Mouse (Mus musculus): ENCODE data around the gene Acvr1b. TPM values are rescaled to one million over a fixed set of nuclear protein-coding genes. Genes with fewer than 3 reads are reported as not detected.

The Acvr1b gene
- polyA plus RNA-seq (2014; fragmentation: Nextera tagmentation; extraction: Ambion mirVana) = 10.2 and 10.7 TPM in 2 replicates

DNA sequence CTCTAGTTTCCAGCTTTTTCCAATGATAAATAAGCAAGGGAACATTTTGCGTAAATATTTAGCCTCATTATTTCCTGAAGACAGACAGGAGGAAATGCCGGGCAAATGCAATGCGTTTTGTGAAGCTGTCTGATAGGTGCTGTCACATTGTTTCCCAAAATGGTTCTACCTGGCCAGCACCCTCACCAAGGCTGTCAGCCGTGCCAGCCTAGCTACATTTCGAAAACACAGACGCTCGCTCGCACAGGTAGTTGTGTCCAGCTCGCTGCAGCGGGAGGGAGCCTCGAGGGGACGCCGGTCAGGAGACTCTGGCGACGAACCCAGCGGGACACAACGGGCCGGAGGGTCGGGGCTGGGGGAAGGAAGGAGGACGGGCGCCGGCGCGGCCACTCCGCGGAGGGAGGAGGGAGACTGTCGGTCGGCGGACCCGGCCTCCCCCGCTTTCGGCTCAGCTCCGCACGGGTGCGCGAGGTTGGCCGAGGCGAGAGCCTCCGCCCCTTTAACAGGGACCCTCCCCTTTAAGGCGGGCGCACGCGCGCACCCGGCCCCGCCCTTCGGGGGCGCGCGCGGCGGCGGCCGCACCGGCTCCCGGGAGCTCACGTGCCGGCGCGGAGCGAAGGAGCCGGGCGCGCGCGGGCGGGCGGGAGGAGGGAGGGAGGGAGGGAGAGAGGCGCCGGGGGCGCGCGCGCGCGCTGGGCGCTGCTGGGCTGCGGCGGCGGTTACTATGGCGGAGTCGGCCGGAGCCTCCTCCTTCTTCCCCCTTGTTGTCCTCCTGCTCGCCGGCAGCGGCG, at the start of gene Acvr1b:
Gene Acvr1b (plus strand): TSS at position 647 of the 791 bp plus-strand sequence.
- ATAC-seq (ENCODE audit: low read depth) = peak; percentile 94
- no peaks in the 10 kb centered on the region for H3K36me3 ChIP-seq (ENCODE audit: control insufficient read depth, insufficient read depth, low read length)
- DNase-seq (ENCODE audit: low spot score) = peak; percentile 95
- WGBS = 1% methylated on average over 15 of the region's 87 CpGs
- H3K27ac ChIP-seq (replicated peaks; ENCODE audit: low read depth, low read length) = peak within 1 kb of the TSS; percentile 78
- peak within 1 kb of the TSS; percentile 86 for H3K4me2 ChIP-seq (ENCODE audit: low read depth, low read length)
- H3K27me3 ChIP-seq (replicated peaks; ENCODE audit: control insufficient read depth, insufficient read depth, low read length) = no peaks in the 10 kb centered on the region
- H3K9me3 ChIP-seq (ENCODE audit: control insufficient read depth, low read length) = no peaks in the 10 kb centered on the region
- H3K4me3 ChIP-seq (ENCODE audit: low read depth, low read length) = peak within 1 kb of the TSS; percentile 88
- peaks cover 26% of the 10 kb centered on the region for H3K4me1 ChIP-seq (ENCODE audit: control insufficient read depth, insufficient read depth, low read length)
- H3K9ac ChIP-seq (ENCODE audit: low read depth, low read length) = peak within 1 kb of the TSS; percentile 95

GRCm38 (mm10) chr15:101125561-101125960, 48.3 kb upstream of the Acvr1b start:
- Histone ChIP-seq H3K9me3 (ENCODE audit: control insufficient read depth, low read length) (no peaks in the 10 kb centered on the region), H3K4me3 (ENCODE audit: low read depth, low read length) (no peak overlapping the region), H3K9ac (ENCODE audit: low read depth, low read length) (no peak overlapping the region), H3K4me1 (ENCODE audit: control insufficient read depth, insufficient read depth, low read length) (peaks cover 18% of the 10 kb centered on the region), H3K4me2 (ENCODE audit: low read depth, low read length) (no peak overlapping the region), H3K27me3 (replicated peaks; ENCODE audit: control insufficient read depth, insufficient read depth, low read length) (peaks cover 9% of the 10 kb centered on the region; the same call in 1 of the 2 replicates), H3K36me3 (ENCODE audit: control insufficient read depth, insufficient read depth, low read length) (no peaks in the 10 kb centered on the region), H3K27ac (replicated peaks; ENCODE audit: low read depth, low read length) (no peak overlapping the region)
- 81% methylated on average over 6 of the region's 6 CpGs for WGBS
- DNase-seq (ENCODE audit: low spot score) (no peak), ATAC-seq (ENCODE audit: low read depth) (no peak)

DNA sequence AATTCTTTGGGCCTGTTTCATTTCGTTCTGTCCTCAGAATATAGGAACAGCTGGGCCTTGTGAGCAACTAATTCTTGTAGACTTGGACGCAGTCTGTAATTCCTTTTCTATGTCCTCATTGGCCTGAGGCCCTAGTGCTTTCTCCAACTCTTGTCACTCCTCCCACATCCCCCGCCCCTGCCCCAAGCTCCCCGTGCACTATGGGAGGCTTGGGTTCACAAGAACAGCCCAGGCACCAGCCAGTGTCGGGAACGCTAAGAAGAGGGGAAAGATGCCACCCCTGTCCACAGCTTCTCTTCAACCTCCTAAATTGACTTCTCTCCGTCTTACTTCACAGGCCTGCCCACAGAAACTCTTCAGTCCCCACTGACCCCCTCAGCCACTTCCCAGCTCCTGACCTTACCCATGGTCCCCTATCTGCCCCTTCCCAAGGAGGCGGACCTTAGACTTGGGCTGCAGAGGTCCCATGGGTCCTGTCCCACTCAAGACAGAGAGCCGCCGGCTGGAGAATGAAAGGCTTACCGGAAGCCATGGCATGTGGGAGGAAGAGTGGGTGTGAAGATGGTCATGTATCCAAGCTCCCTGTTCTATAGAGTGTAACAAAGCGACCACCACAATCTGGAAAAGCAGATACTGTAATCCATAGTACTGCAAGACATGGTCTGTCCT, 46.9 kb upstream of the Acvr1b start:
- Histone ChIP-seq H3K4me1 (ENCODE audit: control insufficient read depth, insufficient read depth, low read length) (peaks cover 27% of the 10 kb centered on the region), H3K4me2 (ENCODE audit: low read depth, low read length) (no peak overlapping the region), H3K9me3 (ENCODE audit: control insufficient read depth, low read length) (no peaks in the 10 kb centered on the region), H3K36me3 (ENCODE audit: control insufficient read depth, insufficient read depth, low read length) (no peaks in the 10 kb centered on the region), H3K9ac (ENCODE audit: low read depth, low read length) (no peak overlapping the region), H3K4me3 (ENCODE audit: low read depth, low read length) (no peak overlapping the region), H3K27ac (replicated peaks; ENCODE audit: low read depth, low read length) (no peak overlapping the region), H3K27me3 (replicated peaks; ENCODE audit: control insufficient read depth, insufficient read depth, low read length) (peaks cover 9% of the 10 kb centered on the region; the same call in 1 of the 2 replicates)
- DNase-seq (ENCODE audit: low spot score) (peak; percentile 73), ATAC-seq (ENCODE audit: low read depth) (peak; percentile 35; the same call in 1 of the 2 replicates)
- WGBS = 72% methylated on average over 12 of the region's 12 CpGs

GRCm38 (mm10) chr15:101128181-101129089, 45.4 kb upstream of the Acvr1b start, which contains the start of gene Acvrl1:
Gene Acvrl1, plus strand, starts transcription at chr15:101128522.
- ATAC-seq (ENCODE audit: low read depth) (peak; percentile 13; the same call in 1 of the 2 replicates), DNase-seq (ENCODE audit: low spot score) (no peak)
- H3K27ac ChIP-seq (replicated peaks; ENCODE audit: low read depth, low read length) = no peak within 1 kb of the TSS
- H3K4me2 ChIP-seq (ENCODE audit: low read depth, low read length) = peak within 1 kb of the TSS; percentile 85
- peak within 1 kb of the TSS; percentile 69 for H3K9ac ChIP-seq (ENCODE audit: low read depth, low read length)
- H3K4me1 ChIP-seq (ENCODE audit: control insufficient read depth, insufficient read depth, low read length) = peaks cover 34% of the 10 kb centered on the region
- H3K4me3 ChIP-seq (ENCODE audit: low read depth, low read length) = peak within 1 kb of the TSS; percentile 49
- 4% methylated on average over 37 of the region's 46 CpGs for WGBS
- no peaks in the 10 kb centered on the region for H3K36me3 ChIP-seq (ENCODE audit: control insufficient read depth, insufficient read depth, low read length)
- peaks cover 9% of the 10 kb centered on the region; the same call in 1 of the 2 replicates for H3K27me3 ChIP-seq (replicated peaks; ENCODE audit: control insufficient read depth, insufficient read depth, low read length)
- no peaks in the 10 kb centered on the region for H3K9me3 ChIP-seq (ENCODE audit: control insufficient read depth, low read length)

DNA sequence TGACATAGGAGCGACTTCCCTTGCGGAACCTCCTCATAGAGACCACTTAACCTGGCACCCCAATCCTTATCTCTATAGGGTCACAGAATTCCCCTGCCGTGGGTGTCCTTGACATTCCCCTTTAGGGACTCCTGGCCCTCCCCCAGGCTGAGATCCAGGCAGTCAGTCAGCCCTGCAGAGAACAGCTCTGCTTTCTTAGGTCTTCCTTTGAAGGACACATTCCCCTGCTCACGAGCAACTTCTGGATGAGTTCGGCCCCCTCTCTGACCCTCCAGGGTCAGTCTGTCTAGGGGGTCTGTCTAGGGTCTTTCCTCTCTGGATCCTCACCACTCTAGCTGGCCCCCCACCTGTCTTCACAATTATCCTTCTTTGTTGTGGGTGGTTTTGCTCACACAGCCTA, 44.5 kb upstream of the Acvr1b start:
- DNase-seq (ENCODE audit: low spot score) = no peak

GRCm38 (mm10) chr15:101131498-101131897, 42.4 kb upstream of the Acvr1b start:
- whole genome bisulfite sequencing = 28% methylated on average over 11 of the region's 11 CpGs
- H3K4me1 ChIP-seq (ENCODE audit: control insufficient read depth, insufficient read depth, low read length) = peaks cover 43% of the 10 kb centered on the region
- H3K4me3 ChIP-seq (ENCODE audit: low read depth, low read length) = no peak overlapping the region
- ATAC-seq (ENCODE audit: low read depth) = no peak
- peak overlapping the region; percentile 10; the same call in 1 of the 2 replicates for H3K4me2 ChIP-seq (ENCODE audit: low read depth, low read length)
- peaks cover 9% of the 10 kb centered on the region; the same call in 1 of the 2 replicates for H3K27me3 ChIP-seq (replicated peaks; ENCODE audit: control insufficient read depth, insufficient read depth, low read length)
- H3K27ac ChIP-seq (replicated peaks; ENCODE audit: low read depth, low read length) = no peak overlapping the region; the same call in 1 of the 2 replicates
- H3K9me3 ChIP-seq (ENCODE audit: control insufficient read depth, low read length) = no peaks in the 10 kb centered on the region
- H3K9ac ChIP-seq (ENCODE audit: low read depth, low read length) = no peak overlapping the region
- no peak for DNase-seq (ENCODE audit: low spot score)
- H3K36me3 ChIP-seq (ENCODE audit: control insufficient read depth, insufficient read depth, low read length) = no peaks in the 10 kb centered on the region

More for the DNA sequence above, 44.5 kb upstream of the Acvr1b start:
- no peak overlapping the region for H3K27ac ChIP-seq (replicated peaks; ENCODE audit: low read depth, low read length)
- no peaks in the 10 kb centered on the region for H3K36me3 ChIP-seq (ENCODE audit: control insufficient read depth, insufficient read depth, low read length)
- H3K4me2 ChIP-seq (ENCODE audit: low read depth, low read length) = peak overlapping the region; percentile 85
- peak overlapping the region; percentile 49 for H3K4me3 ChIP-seq (ENCODE audit: low read depth, low read length)
- peaks cover 9% of the 10 kb centered on the region; the same call in 1 of the 2 replicates for H3K27me3 ChIP-seq (replicated peaks; ENCODE audit: control insufficient read depth, insufficient read depth, low read length)
- H3K9me3 ChIP-seq (ENCODE audit: control insufficient read depth, low read length) = no peaks in the 10 kb centered on the region
- peaks cover 43% of the 10 kb centered on the region for H3K4me1 ChIP-seq (ENCODE audit: control insufficient read depth, insufficient read depth, low read length)
- no peak overlapping the region; the same call in 1 of the 2 replicates for H3K9ac ChIP-seq (ENCODE audit: low read depth, low read length)
- no peak for ATAC-seq (ENCODE audit: low read depth)
- 39% methylated on average over 5 of the region's 5 CpGs for WGBS

DNA sequence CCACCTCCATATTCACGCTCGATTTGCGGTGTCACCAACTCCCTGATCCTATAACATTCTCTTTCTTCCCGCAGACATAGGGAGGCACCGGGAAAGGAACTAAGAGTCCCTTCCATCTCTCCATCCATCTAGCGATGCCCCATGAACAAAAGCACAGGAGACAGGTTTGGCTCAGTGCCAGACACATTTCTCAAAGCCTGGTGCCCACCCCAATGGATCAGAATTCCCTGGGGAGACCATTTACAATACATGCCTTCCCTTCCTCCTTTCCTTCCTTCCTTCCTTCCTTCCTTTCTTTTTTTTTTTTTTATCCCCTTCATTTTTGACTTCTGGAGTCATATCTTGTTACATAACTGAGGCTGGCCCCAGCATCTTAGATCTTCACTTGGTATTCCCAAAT, 41.8 kb upstream of the Acvr1b start:
- no peak for ATAC-seq (ENCODE audit: low read depth)
- H3K9me3 ChIP-seq (ENCODE audit: control insufficient read depth, low read length) = no peaks in the 10 kb centered on the region

DNA sequence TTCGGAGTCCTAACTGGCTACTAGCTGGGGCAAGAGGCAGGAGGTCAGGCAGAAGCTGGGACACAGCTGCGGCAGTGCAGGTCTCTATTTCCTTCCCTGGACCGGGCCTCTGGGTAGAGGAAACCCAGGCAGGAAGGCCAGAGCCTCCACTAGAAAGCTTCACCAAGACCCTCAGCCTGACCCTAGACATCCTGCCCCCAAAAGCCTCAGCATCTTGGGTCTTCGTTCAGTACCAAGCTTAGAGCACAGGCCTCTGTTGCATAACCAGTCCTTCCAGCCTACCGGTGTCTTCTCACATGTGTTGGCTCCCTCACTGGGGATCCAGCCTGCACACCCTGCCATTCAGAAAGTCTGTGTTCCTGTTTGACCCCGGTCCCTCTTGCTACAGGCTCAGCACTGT, 41.1 kb upstream of the Acvr1b start:
- H3K4me3 ChIP-seq (ENCODE audit: low read depth, low read length) = no peak overlapping the region
- H3K9ac ChIP-seq (ENCODE audit: low read depth, low read length) = no peak overlapping the region
- no peak overlapping the region for H3K4me2 ChIP-seq (ENCODE audit: low read depth, low read length)
- WGBS = 63% methylated on average over 6 of the region's 6 CpGs
- H3K4me1 ChIP-seq (ENCODE audit: control insufficient read depth, insufficient read depth, low read length) = peaks cover 43% of the 10 kb centered on the region
- H3K9me3 ChIP-seq (ENCODE audit: control insufficient read depth, low read length) = no peaks in the 10 kb centered on the region
- H3K27me3 ChIP-seq (replicated peaks; ENCODE audit: control insufficient read depth, insufficient read depth, low read length) = peaks cover 9% of the 10 kb centered on the region; the same call in 1 of the 2 replicates
- H3K36me3 ChIP-seq (ENCODE audit: control insufficient read depth, insufficient read depth, low read length) = no peaks in the 10 kb centered on the region
- DNase-seq (ENCODE audit: low spot score) (no peak), ATAC-seq (ENCODE audit: low read depth) (no peak)
- H3K27ac ChIP-seq (replicated peaks; ENCODE audit: low read depth, low read length) = 0 out of 2 replicates have a peak overlapping the region, but pooled peaks have one; percentile 6

More for the DNA sequence above, 41.8 kb upstream of the Acvr1b start:
- Histone ChIP-seq H3K4me3 (ENCODE audit: low read depth, low read length) (no peak overlapping the region), H3K27ac (replicated peaks; ENCODE audit: low read depth, low read length) (no peak overlapping the region), H3K9ac (ENCODE audit: low read depth, low read length) (no peak overlapping the region), H3K4me1 (ENCODE audit: control insufficient read depth, insufficient read depth, low read length) (peaks cover 43% of the 10 kb centered on the region), H3K4me2 (ENCODE audit: low read depth, low read length) (no peak overlapping the region), H3K27me3 (replicated peaks; ENCODE audit: control insufficient read depth, insufficient read depth, low read length) (peaks cover 9% of the 10 kb centered on the region; the same call in 1 of the 2 replicates), H3K36me3 (ENCODE audit: control insufficient read depth, insufficient read depth, low read length) (no peaks in the 10 kb centered on the region)
- 68% methylated on average over 6 of the region's 6 CpGs for WGBS
- no peak for DNase-seq (ENCODE audit: low spot score)
